Mouse (Mus musculus): ENCODE data around the gene Tmem213. TPM values are rescaled to one million over a fixed set of nuclear protein-coding genes. Genes with fewer than 3 reads are reported as not detected.

Tmem213 gene
- polyA plus RNA-seq, 1 experiment = not detected

DNA sequence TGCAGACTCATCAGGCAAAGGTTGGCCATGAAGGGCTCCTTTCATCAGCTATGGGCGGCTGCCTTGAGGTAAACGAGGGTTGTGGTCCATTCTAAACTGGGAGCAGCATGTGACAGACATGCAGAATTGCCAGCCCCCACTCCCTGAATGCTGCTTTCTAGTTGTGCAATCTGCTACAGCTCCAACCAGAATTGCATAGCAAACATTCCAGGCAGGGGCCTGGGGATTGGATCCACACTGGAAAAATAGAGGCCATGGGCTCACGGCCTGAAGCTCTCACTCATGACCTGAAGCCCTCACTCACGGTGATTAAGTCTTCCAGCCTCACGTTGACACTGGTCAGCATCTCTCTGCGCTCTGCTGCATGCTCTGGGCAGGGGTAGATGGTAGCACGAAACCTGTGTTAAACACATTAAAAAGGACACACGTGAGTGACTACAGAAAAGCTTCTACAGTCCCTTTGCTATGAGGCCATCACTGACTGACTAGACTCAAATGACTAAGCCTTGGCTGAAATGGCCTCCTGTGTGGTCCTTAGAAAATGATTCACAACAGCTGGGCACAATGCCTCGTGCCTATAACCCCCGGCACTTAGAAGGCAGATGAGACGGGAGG is 27.2 kb upstream of the Tmem213 start:
- Histone ChIP-seq H3K27ac (ENCODE audit: insufficient read depth, low read length) (no peak overlapping the region), H3K4me1 (ENCODE audit: control insufficient read depth, insufficient read depth, low read length) (no peaks in the 10 kb centered on the region), H3K4me3 (ENCODE audit: insufficient read depth, low read length) (no peak overlapping the region)
- no peak for TF ChIP-seq CTCF (IDR thresholded peaks at IDR 0.05; ENCODE audit: extremely low read depth, insufficient read depth, low read length)
- no peak for TF ChIP-seq POLR2A (IDR thresholded peaks at IDR 0.05; ENCODE audit: extremely low read depth, insufficient read depth, low read length)

DNA sequence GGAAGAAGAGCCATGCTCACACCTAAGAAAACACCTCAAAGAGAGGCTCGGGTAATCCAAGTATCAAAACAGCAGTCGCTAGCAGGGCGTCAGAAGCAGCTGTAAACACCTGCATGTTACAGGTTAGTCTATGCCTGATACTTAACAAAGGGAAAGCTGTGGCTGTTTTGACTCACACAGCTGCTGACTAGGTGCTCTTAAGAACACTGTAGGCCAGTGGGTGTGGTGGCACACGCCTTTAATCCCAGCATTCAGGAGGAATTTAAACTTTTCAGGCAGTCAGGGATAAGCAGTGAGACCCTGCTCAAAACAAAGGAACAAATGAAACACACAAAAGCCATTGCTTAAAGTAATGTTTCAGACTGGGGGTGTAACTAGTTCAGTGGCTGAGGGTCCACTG is 25.9 kb upstream of the Tmem213 start:
- no peak for TF ChIP-seq POLR2A (IDR thresholded peaks at IDR 0.05; ENCODE audit: extremely low read depth, insufficient read depth, low read length)
- TF ChIP-seq CTCF (IDR thresholded peaks at IDR 0.05; ENCODE audit: extremely low read depth, insufficient read depth, low read length) = no peak
- Histone ChIP-seq H3K4me3 (ENCODE audit: insufficient read depth, low read length) (no peak overlapping the region), H3K27ac (ENCODE audit: insufficient read depth, low read length) (no peak overlapping the region), H3K4me1 (ENCODE audit: control insufficient read depth, insufficient read depth, low read length) (no peaks in the 10 kb centered on the region)

DNA sequence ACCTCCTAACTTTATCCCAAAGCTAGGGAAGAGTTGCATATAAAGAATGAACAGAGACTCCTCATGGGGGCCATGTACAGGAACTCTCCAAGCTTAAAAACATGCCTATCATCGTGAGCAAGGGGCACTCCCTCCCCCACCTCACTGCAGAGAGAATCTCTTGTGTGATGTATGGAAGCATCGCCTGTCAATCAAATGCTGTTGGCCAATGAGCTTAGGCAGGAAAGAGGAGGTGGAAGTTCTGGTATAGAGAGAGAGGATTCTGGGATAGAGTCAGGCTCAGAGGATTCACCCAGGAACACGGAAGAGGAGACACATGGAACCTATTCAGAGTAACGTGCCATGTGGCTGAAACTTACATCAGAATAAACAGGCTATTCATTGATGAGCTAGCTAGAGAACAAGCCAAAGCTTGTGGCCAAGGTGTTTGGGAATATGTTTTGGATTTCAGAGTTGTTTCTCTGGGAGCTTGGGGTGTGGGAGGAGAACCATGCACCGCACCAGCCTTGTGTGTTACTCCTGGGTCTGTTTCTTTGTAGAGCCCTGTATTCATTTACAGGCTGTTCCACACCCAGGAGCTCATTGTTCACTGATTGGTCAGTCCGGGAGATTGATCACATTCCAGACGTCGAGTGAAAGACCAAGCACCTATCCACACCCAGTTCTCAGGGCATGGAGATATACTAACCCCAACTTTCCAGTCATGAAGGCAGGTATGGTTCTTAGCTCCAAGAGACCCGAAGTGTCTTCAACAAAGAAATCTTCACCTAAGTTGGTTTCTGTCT is 21.6 kb upstream of the Tmem213 start:
- Histone ChIP-seq H3K4me3 (ENCODE audit: insufficient read depth, low read length) (no peak overlapping the region), H3K4me1 (ENCODE audit: control insufficient read depth, insufficient read depth, low read length) (no peaks in the 10 kb centered on the region), H3K27ac (ENCODE audit: insufficient read depth, low read length) (no peak overlapping the region)
- no peak for TF ChIP-seq POLR2A (IDR thresholded peaks at IDR 0.05; ENCODE audit: extremely low read depth, insufficient read depth, low read length)
- no peak for TF ChIP-seq CTCF (IDR thresholded peaks at IDR 0.05; ENCODE audit: extremely low read depth, insufficient read depth, low read length)

GRCm38 (mm10) chr6:38092539-38092938 is 16.5 kb upstream of the Tmem213 start:
- Histone ChIP-seq H3K4me3 (ENCODE audit: insufficient read depth, low read length) (no peak overlapping the region), H3K4me1 (ENCODE audit: control insufficient read depth, insufficient read depth, low read length) (no peaks in the 10 kb centered on the region), H3K27ac (ENCODE audit: insufficient read depth, low read length) (no peak overlapping the region)
- TF ChIP-seq CTCF (IDR thresholded peaks at IDR 0.05; ENCODE audit: extremely low read depth, insufficient read depth, low read length) (no peak), POLR2A (IDR thresholded peaks at IDR 0.05; ENCODE audit: extremely low read depth, insufficient read depth, low read length) (no peak)

GRCm38 (mm10) chr6:38094701-38095100 is 14.4 kb upstream of the Tmem213 start:
- no peaks in the 10 kb centered on the region for H3K4me1 ChIP-seq (ENCODE audit: control insufficient read depth, insufficient read depth, low read length)
- H3K27ac ChIP-seq (ENCODE audit: insufficient read depth, low read length) = no peak overlapping the region
- H3K4me3 ChIP-seq (ENCODE audit: insufficient read depth, low read length) = no peak overlapping the region
- TF ChIP-seq POLR2A (IDR thresholded peaks at IDR 0.05; ENCODE audit: extremely low read depth, insufficient read depth, low read length) = no peak
- TF ChIP-seq CTCF (IDR thresholded peaks at IDR 0.05; ENCODE audit: extremely low read depth, insufficient read depth, low read length) = no peak

GRCm38 (mm10) chr6:38096961-38097370 is 12.1 kb upstream of the Tmem213 start:
- no peak for TF ChIP-seq CTCF (IDR thresholded peaks at IDR 0.05; ENCODE audit: extremely low read depth, insufficient read depth, low read length)
- TF ChIP-seq POLR2A (IDR thresholded peaks at IDR 0.05; ENCODE audit: extremely low read depth, insufficient read depth, low read length) = no peak
- Histone ChIP-seq H3K27ac (ENCODE audit: insufficient read depth, low read length) (no peak overlapping the region), H3K4me3 (ENCODE audit: insufficient read depth, low read length) (no peak overlapping the region), H3K4me1 (ENCODE audit: control insufficient read depth, insufficient read depth, low read length) (no peaks in the 10 kb centered on the region)

- TF ChIP-seq CTCF (IDR thresholded peaks at IDR 0.05; ENCODE audit: extremely low read depth, insufficient read depth, low read length) = no peak
- TF ChIP-seq POLR2A (IDR thresholded peaks at IDR 0.05; ENCODE audit: extremely low read depth, insufficient read depth, low read length) = no peak
- H3K4me3 ChIP-seq (ENCODE audit: insufficient read depth, low read length) = no peak overlapping the region
- H3K4me1 ChIP-seq (ENCODE audit: control insufficient read depth, insufficient read depth, low read length) = no peaks in the 10 kb centered on the region
- no peak overlapping the region for H3K27ac ChIP-seq (ENCODE audit: insufficient read depth, low read length)
These were observed 6.7 kb upstream of the Tmem213 start for GRCm38 (mm10) chr6:38102216-38102795.

- no peak for TF ChIP-seq CTCF (IDR thresholded peaks at IDR 0.05; ENCODE audit: extremely low read depth, insufficient read depth, low read length)
- TF ChIP-seq POLR2A (IDR thresholded peaks at IDR 0.05; ENCODE audit: extremely low read depth, insufficient read depth, low read length) = no peak
- no peak overlapping the region for H3K27ac ChIP-seq (ENCODE audit: insufficient read depth, low read length)
- no peaks in the 10 kb centered on the region for H3K4me1 ChIP-seq (ENCODE audit: control insufficient read depth, insufficient read depth, low read length)
- H3K4me3 ChIP-seq (ENCODE audit: insufficient read depth, low read length) = no peak overlapping the region
These were observed 5.3 kb upstream of the Tmem213 start for GRCm38 (mm10) chr6:38103775-38104174.

- no peak overlapping the region for H3K27ac ChIP-seq (ENCODE audit: insufficient read depth, low read length)
- H3K4me3 ChIP-seq (ENCODE audit: insufficient read depth, low read length) = no peak overlapping the region
- TF ChIP-seq CTCF (IDR thresholded peaks at IDR 0.05; ENCODE audit: extremely low read depth, insufficient read depth, low read length) (no peak), POLR2A (IDR thresholded peaks at IDR 0.05; ENCODE audit: extremely low read depth, insufficient read depth, low read length) (no peak)
- no peaks in the 10 kb centered on the region for H3K4me1 ChIP-seq (ENCODE audit: control insufficient read depth, insufficient read depth, low read length)
These were observed 3.1 kb upstream of the Tmem213 start for GRCm38 (mm10) chr6:38105924-38106323.

DNA sequence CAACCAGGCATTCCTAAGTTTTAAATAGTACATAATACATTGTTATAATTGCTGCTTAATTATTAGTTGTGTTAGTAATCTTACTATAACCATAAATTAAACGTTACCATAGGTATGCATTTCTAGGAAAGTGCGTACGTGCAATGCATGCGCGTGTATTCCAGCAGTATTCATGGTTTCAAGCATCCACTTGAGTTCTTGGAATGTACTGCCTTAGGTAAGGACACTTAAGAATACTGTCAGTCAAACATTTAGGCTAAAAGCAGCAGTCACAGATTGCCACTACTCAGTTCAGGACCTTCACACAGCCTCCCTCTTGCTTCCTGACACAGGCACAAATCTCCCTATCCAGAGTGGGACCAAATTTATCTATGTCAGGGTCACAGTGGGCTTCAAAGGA is 606 bp upstream of the Tmem213 start:
- no peak for TF ChIP-seq CTCF (IDR thresholded peaks at IDR 0.05; ENCODE audit: extremely low read depth, insufficient read depth, low read length)
- no peak for TF ChIP-seq POLR2A (IDR thresholded peaks at IDR 0.05; ENCODE audit: extremely low read depth, insufficient read depth, low read length)

More for the DNA sequence above, 606 bp upstream of the Tmem213 start:
- Histone ChIP-seq H3K27ac (ENCODE audit: insufficient read depth, low read length) (no peak overlapping the region), H3K4me1 (ENCODE audit: control insufficient read depth, insufficient read depth, low read length) (no peaks in the 10 kb centered on the region), H3K4me3 (ENCODE audit: insufficient read depth, low read length) (no peak overlapping the region)
